Mouse (Mus musculus): ENCODE data around the gene Adgrf2. TPM values are rescaled to one million over a fixed set of nuclear protein-coding genes. Genes with fewer than 3 reads are reported as not detected.

Gene Adgrf2
- under 1 TPM in 1 of 2 experiments, not detected in 1; 0.14 TPM for total RNA-seq (2021)

GRCm38 (mm10) chr17:42741801-42742217 lies at the start of gene Adgrf2:
Adgrf2 (minus strand) TSS chr17:42742179.
- peak; percentile 36 to 52 for DNase-seq
- intact Hi-C loops (cut with DNase I), result no loop called here

- intact Hi-C loops (cut with DNase I), result no loop called here
- peak; percentile 12 to 21 for DNase-seq
Observed at GRCm38 (mm10) chr17:42790787-42791186, 48.8 kb upstream of the Adgrf2 start.

DNA sequence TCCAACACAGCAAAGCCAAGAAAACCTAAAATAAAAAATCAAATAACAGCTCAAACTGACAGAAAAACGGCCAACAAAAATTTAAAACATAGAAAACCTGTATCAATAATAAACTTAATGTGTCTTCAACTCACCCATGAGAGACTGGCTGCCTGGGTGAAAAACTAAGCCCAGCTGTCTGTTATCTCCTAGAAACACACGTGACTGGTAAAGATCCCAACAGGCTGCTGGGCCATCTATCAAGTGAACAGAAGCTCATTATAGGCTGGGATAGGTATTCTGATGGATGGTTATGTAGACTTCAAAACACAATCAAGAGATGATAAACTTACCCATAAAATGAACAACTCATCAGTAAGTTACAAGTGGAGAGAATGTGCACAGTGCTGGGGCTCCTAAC lies 47.7 kb upstream of the Adgrf2 start:
- intact Hi-C loops (cut with DNase I), result no loop called here
- DNase-seq, result no peak

- no peak for DNase-seq
- intact Hi-C loops (cut with DNase I), result no loop called here
Observed at GRCm38 (mm10) chr17:42788686-42789453, 46.9 kb upstream of the Adgrf2 start.

- peak; percentile 66 to 67 for DNase-seq
- intact Hi-C loops (cut with DNase I), result loop anchor here (1.0 kb wide), 2 partner anchors 124 to 169 kb away; no protein-coding TSS in a partner anchor
Observed at GRCm38 (mm10) chr17:42782156-42782757, 40.3 kb upstream of the Adgrf2 start.

- intact Hi-C loops (cut with DNase I), result no loop called here
- DNase-seq, result no peak
Observed at GRCm38 (mm10) chr17:42753791-42754190, 11.8 kb upstream of the Adgrf2 start.

DNA sequence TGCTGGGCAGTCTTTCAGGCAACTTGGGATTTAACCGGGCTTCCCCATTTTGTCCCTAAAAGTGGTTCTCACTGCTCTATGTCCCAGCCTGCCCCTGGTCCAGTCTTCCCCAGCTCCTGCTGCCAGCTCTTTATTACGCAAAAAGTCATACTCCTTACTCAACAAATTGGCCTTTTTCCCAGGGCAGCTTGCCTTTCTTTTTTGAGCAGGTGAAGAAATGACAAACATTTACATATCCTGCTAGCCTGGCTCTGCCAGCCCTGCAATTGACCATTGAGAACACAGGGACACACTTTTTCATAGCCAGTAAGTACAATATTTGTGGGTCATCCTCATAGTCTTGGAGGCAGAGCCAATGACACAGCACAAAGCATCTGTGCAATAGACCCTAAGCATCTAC lies 10.2 kb upstream of the Adgrf2 start:
- intact Hi-C loops (cut with DNase I), result no loop called here
- DNase-seq, result peak; percentile 37 to 54

DNA sequence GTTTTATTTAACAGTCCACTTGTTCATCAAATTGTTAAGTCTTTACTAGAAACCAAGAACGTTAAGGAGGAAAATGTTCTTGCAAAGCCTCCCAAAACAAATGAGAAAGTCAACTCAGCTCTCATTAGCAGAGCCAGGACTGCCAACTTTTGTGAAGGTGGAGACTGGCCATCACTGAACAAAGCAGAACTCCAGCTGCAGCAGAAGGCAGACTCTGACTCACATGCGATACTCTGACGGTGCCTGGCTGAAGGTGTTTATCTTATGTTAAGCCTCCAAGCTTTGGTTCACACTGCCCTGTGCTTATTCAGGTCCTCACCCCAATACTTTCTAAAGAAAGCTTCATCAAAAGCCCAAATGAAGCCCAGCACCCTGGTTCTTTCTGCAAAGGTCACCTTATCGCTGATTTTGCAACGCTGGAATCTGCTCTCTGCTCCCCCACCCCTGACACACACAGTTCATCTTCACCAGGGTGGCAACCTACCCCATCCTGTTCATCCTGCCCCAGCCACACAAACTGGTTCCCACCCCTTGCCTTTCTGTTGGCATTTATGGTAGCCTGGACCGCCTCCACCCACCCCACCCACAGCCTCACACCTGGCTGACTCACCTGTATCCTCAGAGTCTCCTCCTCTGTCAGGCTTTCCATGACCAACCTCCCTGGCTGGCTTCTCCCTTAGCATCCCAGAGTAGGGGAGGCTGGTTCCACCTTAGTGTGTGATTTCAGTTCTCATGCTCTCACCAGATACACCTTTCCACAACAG lies 3.9 kb upstream of the Adgrf2 start:
- no peak for DNase-seq
- intact Hi-C loops (cut with DNase I), result loop anchor here (2.0 kb wide), 1 partner anchor 35 kb away; no protein-coding TSS in a partner anchor

DNA sequence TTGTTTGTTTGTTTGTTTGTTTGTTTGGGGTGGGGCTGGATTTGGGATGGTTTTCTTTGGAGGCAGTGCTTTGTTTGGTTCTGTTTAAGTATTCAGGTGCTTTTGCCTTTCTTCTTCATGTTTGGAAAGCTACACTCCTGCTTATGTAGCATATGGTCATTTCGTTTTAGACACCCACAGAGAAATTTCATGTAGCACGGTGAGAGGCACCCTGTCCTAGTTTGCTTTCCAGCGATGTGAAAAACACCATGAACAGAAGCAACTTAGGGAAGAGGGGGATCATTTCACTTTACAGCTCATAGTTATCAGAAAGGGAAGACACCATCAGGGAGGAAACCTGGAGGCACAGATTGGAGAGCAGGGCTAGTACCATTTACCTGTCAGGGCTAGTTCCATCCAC lies 844 bp upstream of the Adgrf2 start:
- intact Hi-C loops (cut with DNase I), result no loop called here

DNA sequence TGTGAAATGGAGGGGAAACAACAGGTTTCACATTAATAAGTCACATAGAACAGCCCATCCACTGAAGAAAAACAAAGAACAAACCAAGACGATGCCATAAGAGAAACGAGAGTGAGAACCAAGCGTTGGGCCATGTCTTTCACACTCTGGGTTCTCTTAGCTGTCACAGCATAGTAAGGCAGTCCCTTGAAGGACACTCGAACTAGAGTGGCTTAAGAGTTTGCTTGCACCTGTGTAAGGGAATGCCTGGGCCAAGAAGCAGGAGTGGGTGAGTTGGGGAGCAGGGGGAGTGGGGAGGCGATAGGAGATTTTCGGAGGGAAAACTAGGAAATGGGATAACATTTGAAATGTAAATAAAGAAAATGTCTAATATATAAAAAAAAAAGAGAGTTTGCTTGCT lies 3.2 kb downstream of the Adgrf2 start:
- intact Hi-C loops (cut with DNase I), result no loop called here
- no peak for DNase-seq

More for the DNA sequence above, 844 bp upstream of the Adgrf2 start:
- no peak for DNase-seq

DNA sequence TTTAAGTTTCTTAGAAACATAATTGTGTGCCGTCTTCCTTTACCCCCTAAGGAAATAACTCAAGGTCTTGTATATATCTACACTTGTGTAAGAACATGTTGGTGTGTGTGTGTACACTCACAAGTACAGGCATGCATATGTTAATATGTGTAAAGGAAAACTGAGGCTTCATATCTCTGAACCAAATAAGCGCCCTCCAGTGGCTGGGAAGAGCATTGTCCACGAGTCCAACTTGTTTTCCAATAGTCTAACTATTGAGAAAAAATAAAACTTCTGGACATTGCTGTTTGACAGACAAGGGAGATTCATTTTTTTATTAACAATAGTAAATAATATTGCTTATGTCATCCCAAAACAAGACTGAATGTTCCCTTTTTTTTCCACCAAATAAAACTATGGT lies 24.8 kb downstream of the Adgrf2 start:
- intact Hi-C loops (cut with DNase I), result no loop called here
- DNase-seq, result no peak

GRCm38 (mm10) chr17:42714991-42715390 lies 27.0 kb downstream of the Adgrf2 start:
- DNase-seq, result no peak

DNA sequence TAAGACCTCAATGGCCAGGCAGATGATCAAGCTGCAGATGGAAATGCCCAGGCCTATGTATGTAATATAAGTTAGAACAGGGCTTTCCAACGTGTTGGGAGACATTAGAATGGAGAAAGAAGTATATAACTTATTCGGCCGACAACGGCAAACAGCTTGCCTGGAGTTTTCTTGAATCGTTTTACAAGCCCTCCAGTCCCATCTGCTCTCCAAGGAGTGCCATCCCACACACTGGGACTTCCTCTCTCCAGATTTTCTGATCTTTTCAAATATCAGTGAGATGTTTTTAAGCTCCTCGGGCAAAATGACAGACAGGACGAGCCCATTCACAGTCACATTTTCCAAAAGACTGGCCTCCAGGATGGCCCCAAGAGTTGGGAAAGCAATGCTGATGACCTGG lies 31.3 kb downstream of the Adgrf2 start:
- no peak for DNase-seq
- intact Hi-C loops (cut with DNase I), result no loop called here

More at GRCm38 (mm10) chr17:42714991-42715390, 27.0 kb downstream of the Adgrf2 start:
- intact Hi-C loops (cut with DNase I), result no loop called here

GRCm38 (mm10) chr17:42705611-42706010 lies 36.4 kb downstream of the Adgrf2 start:
- intact Hi-C loops (cut with DNase I), result no loop called here
- DNase-seq, result no peak

DNA sequence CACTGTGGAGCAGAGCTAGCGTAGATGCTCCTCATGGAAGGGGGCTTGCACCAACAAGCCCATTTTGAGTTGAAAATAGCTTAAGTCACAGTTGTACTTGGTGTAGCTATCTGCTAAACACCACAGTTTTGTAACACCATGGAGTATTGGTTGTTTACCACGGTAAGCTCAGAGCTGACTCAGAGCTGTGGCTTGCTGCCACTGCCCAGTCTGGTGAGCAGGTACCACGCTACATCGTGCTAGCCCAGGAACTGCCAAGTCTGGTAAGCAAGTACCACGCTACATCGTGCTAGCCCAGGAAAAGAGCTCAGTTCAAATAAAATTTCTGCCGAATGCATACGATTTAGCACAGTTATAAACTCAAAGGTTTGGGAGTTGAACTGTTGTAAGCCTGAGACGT lies 39.8 kb downstream of the Adgrf2 start:
- intact Hi-C loops (cut with DNase I), result no loop called here
- DNase-seq, result no peak

GRCm38 (mm10) chr17:42694730-42695129 lies 47.2 kb downstream of the Adgrf2 start:
- intact Hi-C loops (cut with DNase I), result no loop called here
- peak in 1 of 2 experiments; percentile 2 for DNase-seq

DNA sequence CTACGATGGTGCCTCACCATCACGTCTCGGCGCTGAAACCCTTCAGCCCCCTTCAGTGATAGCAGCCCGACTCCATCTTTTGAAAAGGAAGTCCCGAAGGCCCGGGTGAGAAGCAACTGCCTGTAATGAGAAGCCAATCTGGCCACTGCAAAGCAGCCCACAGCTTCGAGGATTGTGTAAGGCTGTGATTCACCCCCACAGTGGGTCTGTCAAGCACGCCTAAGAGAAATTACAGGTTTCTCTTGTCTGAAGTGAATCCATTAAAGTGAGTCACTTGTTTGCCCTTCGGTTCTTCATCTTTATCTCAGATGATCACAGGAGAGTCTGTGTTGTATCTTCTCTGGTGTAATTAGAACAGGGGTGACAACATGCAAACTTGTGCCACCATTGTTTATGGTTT lies 49.8 kb downstream of the Adgrf2 start, which contains the start of gene Adgrf4:
Gene Adgrf4 (minus strand): TSS at position 149 of the 400 bp plus-strand sequence.
- intact Hi-C loops (cut with DNase I), result no loop called here
- DNase-seq, result no peak

- intact Hi-C loops (cut with DNase I), result no loop called here
- DNase-seq, result no peak
Observed at GRCm38 (mm10) chr17:42690531-42690930, 51.4 kb downstream of the Adgrf2 start.
